Mouse (Mus musculus) liver, adult 2 months (tissue): ENCODE measurements around the gene Prdm12.

Experiments
- CTCF ChIP-seq: fragments of 200-500 bp; IDR thresholded peaks from 2 replicates; pipeline ENCODE4 v1.5.1; 2011; ENCODE audit warnings: low read depth, low read length, control low read depth
- POLR2A ChIP-seq: fragments of 200-500 bp; IDR thresholded peaks from 2 replicates; pipeline ENCODE4 v1.6.1; 2011; ENCODE audit warnings: low read length, control low read depth; ENCODE audit not compliant: insufficient read depth; ENCODE audit errors: extremely low read depth

DNA sequence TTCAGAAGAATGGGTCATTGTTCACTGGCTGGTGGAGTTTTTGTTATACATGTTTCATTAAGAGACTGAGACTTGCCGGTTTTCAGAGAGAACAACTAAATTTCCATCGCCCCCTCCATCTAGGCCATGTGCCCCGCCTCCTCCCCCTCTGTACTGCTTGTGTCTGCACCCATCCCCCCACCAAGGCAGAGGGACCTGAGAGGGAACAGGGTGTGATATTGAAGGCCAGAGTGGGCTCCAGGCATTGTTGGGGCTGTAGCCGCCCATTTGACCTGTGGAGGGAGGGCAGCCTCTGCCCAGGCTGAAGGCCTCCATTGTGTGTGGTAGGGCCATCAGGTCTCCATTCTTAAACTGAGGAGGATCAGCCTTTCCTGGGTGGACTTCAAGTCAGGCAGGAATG, 28.9 kb upstream of the Prdm12 start:
- no peak for TF ChIP-seq CTCF
- no peak for TF ChIP-seq POLR2A
